Mouse (Mus musculus): ENCODE data around the gene Taf4.

GRCm38 (mm10) chr2:180013686-180014085 is 37.2 kb upstream of the Taf4 start:
- TF ChIP-seq CTCF (conservative IDR thresholded peaks at IDR 0.05; ENCODE audit: low read length), result no peak
- TF ChIP-seq POU5F1 (IDR thresholded peaks at IDR 0.05; ENCODE audit: borderline replicate concordance, low read length), result no peak
- TF ChIP-seq NANOG (IDR thresholded peaks at IDR 0.05; ENCODE audit: borderline replicate concordance, low read length), result no peak
